Mouse (Mus musculus): ENCODE measurements around the gene Pgrmc1.

Gene Pgrmc1

GRCm38 (mm10) chrX:36602926-36603325, 4.9 kb downstream of the Pgrmc1 start:
- in situ Hi-C loops (cut with MboI, MseI), result no loop called here

GRCm38 (mm10) chrX:36604040-36604439, 6.0 kb downstream of the Pgrmc1 start:
- in situ Hi-C loops (cut with MboI, MseI), result no loop called here

GRCm38 (mm10) chrX:36609117-36609516, 11.1 kb downstream of the Pgrmc1 start:
- in situ Hi-C loops (cut with MboI, MseI), result no loop called here

DNA sequence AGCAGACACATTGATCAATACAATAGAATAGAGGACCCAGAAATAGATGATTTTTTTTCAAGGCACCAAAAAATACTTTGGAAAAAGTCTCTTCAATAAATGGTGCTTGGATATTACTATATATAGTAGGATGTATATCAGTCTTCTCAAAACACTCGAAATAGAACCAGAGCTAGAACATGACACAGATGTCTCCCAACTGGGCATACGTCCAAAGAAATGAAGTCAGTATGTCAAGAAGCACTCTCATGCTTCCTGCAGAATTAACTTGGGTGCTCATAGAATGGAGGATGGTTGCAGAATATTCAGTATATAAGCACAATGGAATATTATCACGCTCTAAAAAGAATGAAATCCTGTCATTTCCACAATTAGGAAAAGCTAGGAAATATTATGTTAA, 30.1 kb downstream of the Pgrmc1 start:
- in situ Hi-C loops (cut with MboI, MseI), result no loop called here

- in situ Hi-C loops (cut with MboI, MseI), result no loop called here
These were observed 32.8 kb downstream of the Pgrmc1 start for GRCm38 (mm10) chrX:36630771-36631170.

- in situ Hi-C loops (cut with MboI, MseI), result no loop called here
These were observed 42.0 kb downstream of the Pgrmc1 start for GRCm38 (mm10) chrX:36640046-36640445.

- in situ Hi-C loops (cut with MboI, MseI), result no loop called here
These were observed 46.9 kb downstream of the Pgrmc1 start, which contains the start of gene Akap17b for GRCm38 (mm10) chrX:36644657-36645551. TSS of gene Akap17b (minus strand) at chrX:36645395.

All from T-helper 17 cell (primary cell).